Mouse (Mus musculus): ENCODE measurements around the gene Bcl3.
"Not testable (repeated sequence)": the region's sequence is repeated elsewhere in the genome, so short reads cannot be mapped to it uniquely, and the experiment has no call there.

The Bcl3 gene

DNA sequence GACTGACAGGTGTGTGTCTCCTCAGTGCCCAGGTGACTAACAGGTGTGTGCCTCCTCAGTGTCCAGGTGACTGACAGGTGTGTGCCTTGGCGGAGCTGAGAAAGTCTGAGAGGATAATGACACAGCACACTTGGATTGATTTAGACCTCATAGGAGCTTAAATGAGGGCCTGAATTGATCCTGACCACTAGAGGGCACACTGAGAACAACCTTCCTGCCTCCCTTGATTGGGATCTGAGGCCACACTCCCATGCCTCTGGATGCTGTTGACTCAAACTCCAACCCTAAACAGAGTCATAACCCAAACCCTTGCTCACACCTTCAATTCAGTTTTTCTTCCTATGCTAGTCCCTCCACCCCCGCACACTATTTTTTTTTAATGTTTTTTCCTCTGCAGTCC lies 21.8 kb downstream of the Bcl3 start:
- no peak for DNase-seq

DNA sequence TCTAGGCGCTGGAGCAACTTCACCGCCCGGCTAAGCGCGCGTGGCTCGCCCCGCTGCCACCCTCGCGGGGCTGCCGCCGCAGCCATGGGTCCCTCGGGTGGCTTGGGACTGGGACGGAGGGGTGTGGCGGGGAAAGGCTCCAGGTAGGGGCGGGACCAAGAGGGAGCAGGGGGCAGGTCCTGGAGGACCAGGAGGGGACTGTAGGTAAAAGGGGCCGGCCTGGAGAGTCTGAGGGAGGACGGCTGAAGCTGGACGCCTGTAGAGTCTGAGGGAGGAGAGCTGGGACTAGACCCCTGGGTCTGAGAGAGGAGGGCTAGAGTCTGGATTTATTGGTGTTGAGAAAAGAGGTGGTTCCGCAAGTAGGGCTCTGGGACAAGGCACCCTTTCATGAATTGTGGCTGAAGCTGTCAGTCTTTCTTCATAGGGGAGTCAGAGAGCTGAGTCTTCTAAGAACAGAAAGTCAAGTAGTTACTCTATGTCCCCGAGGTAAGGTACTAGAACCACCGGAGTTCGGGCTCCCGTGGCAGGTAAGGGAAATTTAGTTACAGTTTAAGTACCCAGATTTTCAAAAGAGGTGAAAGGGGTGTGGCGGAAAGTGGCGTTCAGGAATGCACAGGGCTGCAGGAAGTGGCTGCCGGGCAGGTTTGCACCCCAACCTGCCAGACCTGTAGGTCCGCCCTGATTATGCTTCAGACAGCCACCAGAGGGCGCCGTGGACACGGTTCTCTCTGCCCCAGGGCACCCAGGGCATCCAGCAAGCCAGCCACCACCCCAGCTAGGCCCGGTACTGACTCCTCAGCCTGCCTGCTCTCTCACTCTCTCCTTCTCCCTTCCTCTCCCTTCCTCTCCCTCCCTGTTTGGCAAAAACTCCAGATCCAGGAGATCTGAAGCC lies 25.6 kb downstream of the Bcl3 start, which contains the start of gene Cblc:
Gene Cblc (minus strand): TSS at position 113 of the 892 bp plus-strand sequence.
- DNase-seq: no peak

DNA sequence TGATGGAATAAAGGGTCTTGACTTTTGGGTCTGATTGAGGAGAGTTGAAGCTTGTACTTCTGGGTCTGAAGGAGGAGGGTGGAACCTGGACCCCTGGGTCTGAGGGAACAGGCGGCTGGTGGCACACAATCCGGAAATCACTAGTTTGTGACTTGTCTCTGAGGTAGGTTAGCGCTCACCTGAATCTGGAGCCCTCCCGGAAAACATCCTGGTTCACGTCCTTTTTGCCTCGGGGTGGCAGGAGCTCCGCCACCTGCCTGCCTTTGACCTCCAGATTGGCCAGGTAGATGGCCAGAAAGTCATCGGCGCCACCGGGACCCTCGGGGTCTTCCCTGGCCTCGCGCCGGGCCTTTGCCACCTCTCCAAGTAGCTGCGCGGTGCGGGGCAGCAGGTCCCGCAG lies 26.3 kb downstream of the Bcl3 start:
- no peak for DNase-seq

DNA sequence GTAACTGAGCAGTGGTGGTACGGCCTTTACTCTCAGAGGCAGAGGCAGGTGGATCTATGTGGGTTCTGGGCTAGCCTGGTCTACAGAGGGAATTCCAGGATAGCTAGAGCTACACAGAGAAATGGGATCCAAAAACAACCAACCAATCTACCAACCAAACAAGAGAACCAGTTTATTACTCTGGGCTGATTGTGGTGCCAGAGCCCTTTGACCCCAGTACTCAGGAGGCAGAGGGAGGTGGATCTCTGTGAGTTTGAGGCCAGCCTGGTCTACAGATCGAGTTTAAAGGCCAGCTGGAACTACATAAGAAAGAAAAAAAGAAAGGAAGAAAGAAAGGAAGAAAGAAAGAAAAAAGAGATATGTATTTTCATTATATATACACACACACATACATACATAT lies 27.3 kb downstream of the Bcl3 start:
- DNase-seq: no peak

DNA sequence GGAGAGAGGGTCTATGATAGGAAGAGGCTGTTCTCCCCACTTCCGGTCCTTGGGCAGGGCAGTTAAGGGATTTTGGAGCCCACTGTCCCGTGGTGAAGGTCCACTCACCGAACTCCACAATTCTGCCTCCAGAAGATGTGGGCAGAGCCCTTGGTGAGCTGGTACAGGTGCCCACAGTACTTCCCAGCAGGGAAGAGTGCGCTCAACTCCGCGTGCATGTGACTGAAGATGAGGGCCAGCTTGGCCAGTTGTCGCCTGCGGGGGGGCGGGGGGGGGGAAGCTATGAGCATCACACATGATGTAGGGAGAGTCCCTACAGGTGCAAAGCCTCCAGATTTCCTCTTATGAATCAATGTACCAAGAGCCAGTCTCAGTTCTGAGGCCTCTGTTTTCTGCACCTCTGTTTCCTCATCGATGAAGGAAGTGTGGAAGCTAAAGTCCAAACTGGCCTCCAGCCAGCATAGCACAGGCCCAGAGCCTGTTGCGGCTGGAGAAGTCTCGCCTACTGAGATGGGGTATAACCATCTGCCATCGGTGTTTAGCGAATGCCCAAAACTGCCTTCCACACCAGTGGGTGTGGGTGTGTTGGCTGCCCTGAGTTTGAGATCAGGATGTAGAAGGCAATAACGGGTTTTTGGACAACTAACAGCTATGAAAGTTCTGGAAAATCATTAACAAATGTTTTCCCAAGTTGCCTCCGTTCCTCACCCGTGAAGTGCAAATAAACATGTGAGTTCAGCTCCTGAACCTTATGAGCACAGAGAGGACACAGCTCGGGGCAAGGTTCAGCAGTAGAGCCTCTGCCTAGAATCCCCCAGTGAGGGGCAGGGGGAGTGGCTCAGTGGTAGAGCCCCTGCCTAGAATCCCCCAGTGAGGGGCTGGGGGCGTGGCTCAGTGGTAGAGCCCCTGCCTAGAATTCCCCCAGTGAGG lies 29.6 kb downstream of the Bcl3 start:
- DNase-seq: no peak

DNA sequence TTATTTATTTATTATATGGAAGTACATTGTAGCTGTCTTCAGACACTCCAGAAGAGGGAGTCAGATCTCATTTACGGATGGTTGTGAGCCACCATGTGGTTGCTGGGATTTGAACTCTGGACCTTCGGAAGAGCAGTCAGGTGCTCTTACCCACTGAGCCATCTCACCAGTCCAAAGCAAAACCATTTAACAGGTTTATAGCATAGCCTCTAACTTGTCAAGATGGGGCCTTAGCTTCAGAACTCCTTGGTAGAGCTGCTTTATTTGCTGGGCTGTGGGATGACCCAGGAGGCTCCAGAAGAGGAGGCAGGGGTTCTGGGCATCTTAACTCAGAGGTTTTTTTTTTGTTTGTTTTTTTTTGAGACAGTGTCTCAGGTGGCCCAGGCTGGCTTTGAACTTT lies 31.1 kb downstream of the Bcl3 start:
- not testable (repeated sequence) for DNase-seq

DNA sequence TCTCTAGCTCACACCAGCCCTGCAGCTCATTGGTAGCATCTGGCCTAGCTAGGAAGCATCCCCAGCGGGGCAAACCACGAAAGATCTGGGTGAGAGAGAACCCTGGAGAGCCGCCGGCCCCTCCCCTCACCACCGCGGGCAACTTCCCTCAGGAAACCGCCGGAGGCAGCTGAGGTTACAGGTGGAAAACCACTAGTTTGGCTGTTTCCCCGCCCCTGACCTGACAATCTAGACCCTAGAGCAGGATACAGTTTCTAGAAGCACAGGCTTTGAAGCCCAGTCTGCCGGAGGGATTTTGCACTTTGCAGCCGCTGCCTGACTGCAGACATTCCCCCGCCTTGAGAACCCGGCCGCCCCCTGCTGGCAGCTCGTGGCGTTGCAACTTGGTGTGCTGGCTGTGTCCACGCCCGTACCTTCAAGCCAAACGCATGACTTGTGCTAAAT lies 32.6 kb downstream of the Bcl3 start:
- DNase-seq: peak; percentile 47

DNA sequence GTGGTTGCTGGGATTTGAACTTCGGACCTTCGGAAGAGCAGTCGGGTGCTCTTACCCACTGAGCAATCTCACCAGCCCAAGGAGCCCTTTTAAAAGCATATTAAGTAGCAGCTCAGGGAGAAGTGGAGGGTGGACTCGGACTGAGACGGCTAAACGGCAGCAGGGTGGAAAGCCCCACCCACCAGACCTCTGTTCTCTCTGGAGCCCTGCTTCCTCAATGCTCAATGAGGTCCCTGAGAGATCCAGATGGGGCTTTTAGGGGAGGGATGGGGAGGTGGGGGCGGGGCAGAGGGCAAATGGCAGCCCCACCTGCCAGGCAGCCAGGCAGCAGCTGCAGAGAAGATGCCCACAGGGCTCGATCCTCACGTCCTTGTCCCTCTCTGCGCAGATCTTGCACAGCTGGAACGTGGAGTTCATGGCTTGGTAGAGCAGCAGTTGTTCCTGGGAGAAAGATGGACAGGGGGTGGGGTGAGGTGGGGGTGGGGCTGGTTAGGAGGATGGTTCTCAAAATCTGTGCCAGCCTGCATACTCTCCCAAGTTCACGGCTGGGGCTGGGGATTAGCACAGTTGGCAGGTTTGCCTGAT lies 36.6 kb downstream of the Bcl3 start:
- DNase-seq: no peak

DNA sequence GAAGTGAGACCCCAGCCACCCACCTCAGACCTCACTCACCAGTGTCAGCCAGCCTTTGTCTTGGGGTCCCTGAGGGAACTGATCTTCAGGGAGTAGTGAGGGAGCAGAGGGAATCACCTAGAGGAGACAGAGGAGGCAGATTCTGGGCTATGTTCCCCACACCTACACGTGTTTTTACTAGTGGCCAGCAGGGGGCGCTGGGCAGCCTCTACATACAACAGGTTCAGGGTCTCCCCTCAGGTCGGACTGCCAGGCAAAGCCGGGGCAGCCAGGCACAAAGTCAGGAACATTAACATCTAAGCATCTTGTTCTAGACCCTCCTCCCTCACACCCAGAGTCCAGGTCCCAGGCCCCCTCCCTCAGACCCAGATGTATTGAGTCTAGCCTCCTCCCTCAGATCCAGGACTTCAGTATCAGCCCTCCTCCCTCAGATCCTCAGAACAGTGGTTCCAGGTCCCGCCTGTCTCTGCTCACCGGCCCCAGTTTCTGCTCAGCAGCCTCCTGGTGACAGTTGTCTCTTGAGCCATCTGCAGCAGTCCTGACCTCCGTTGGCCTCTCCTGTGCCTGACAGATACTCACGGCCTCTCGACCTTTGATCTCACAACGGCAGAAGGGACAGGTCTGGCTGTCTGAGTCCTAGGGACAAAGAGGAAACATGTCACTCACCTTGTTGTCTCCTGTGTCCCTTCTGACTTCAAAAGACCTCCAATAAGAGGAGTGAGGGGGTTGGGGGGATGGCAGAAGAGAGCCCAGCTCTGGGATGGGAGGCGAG lies 37.6 kb downstream of the Bcl3 start:
- no peak for DNase-seq

DNA sequence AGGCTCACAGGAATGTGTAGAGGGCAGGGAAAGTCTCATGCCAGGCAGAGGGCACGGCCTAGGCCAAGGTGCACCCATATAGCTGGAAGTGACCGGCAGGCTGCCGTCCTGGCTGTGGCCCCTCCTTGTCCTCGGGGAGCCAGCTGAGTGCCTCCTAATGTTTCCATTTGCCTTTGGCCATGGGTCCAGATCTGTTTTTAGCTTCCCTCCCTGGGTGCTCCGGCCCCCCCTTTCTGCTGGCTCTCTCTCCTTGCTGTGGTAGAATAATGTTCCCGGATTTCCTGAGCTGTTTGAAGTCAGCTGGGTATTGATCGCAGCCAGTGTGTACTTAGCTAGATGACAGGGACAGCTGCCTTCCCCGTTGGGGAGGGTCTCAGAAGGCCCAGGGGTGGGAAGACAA lies 38.9 kb downstream of the Bcl3 start:
- no peak for DNase-seq

DNA sequence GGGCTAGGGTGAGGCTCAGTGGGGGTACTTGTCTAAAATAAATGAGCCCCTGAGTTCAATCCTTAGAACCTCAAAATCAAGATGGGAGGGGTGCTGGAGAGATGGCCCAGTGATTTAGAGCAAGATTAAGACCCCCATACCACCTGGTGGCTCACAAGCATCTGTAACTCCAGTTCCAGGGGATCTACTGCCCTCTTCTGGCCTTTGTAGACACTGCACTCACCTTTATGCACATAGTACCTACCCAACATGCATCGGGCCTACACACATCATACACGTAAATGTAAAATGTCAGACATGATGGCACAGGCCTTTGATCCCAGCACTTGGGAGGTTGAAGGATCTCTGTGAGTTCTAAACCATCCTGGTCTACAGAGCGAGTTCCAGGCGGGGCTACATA lies 39.9 kb downstream of the Bcl3 start:
- no peak for DNase-seq

DNA sequence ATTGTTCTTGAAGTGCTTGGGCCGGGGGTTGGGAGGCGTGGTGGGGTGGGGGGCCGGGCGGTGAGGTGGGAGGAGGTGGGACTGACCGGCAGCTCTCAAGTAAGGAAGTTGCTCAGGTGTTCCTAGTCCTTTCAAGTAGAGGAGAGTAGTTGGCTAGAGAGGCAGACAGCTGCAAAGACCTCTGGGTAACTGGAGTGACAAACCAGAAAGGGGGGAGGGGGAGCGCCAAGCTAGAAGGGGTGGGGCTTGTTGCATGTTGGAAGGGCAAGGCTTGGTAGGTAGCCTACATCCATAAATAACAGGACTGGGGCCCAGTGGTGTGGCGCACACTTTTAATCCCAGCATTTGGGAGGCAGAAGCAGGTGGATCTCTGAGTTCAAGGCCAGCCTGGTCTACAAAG lies 40.8 kb downstream of the Bcl3 start:
- DNase-seq: no peak

DNA sequence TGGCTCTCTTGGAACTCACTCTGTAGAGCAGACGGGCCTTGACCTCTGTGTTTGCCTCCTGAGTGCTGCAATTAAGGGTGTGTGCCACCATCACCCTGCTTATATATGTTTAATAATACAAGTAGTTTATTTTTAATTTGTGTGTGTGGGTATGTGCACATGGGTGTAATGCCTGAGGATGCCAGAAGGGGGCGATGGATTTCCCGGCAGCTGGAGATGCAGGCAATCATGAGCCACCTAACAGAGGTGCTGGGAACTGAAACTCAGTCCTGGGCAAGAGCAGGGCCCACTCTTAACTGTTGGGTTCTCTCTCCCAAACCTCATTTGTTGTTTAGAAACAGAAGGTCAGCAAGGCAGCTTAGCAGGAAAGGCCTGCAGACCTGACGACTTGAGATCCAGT lies 42.7 kb downstream of the Bcl3 start:
- DNase-seq: no peak

DNA sequence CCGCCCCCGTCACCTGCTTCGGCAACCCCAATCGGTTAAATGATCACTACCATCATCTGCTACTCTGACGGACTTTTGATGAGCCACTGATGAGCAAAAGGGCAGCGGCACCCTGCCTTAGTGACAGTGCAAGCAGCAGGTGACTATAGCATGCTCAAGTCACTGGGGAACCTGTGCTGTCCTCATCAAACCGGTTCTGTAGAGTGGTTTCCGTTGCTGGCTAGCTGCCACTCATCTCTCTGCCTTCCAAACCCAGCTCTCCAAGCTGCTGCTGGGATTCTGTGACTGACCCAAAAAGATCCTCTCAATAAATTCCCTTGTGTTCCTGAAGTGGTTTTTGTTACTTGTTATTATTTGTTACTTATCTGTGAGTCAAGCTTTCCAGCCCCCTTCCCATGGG lies 43.9 kb downstream of the Bcl3 start:
- no peak for DNase-seq

DNA sequence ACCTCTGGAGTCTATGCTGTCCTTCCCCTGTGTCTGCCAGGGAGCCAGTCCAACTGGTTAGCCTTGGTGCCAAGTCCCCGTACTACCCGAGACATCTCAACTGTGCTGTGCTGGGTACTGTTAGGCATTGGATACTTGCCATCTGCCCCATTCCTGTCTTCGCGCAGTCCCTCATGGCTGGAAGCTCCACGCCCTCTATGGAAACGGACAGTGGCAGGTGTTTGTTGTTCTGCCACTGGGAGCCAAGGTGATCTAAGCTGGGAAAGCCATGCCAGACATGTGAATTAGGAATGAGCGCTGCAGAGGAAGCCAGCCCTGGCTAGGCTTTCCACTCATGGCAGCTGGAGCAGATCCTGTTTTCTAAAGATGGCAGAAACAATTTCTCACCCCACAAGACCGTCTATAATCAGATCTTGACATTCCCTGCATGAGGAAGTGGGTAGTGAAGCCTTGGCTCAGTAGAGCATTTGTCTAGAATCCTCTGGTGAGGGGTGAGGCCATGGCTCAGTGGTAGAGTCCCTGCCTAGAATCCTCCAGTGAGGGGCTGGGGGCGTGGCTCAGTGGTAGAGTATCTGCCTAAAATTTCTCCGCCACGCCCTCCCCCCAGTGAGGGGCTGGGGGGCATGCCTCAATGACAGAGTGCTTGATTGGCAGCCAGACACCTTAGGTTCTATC lies 45.4 kb downstream of the Bcl3 start:
- DNase-seq: no peak

DNA sequence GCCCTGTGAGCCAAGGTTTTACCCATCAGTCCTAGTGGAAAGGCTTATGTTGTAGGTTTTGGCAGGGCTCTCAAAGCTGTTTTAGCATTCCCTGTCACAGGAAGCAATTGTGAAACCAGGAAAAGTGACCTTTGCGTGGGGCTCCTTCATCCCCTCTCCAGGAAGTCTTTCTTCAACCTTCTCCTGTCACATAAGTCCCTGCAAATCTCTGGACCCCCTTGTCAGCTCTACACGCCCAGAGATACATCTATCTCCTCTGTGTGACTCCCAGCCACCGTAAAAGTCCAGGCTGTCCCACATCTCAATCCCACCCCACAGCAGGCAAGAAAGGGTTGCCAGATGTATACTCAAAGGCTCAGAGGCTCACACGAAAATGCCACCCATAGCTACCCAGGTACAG lies 50.9 kb downstream of the Bcl3 start:
- no peak for DNase-seq

DNA sequence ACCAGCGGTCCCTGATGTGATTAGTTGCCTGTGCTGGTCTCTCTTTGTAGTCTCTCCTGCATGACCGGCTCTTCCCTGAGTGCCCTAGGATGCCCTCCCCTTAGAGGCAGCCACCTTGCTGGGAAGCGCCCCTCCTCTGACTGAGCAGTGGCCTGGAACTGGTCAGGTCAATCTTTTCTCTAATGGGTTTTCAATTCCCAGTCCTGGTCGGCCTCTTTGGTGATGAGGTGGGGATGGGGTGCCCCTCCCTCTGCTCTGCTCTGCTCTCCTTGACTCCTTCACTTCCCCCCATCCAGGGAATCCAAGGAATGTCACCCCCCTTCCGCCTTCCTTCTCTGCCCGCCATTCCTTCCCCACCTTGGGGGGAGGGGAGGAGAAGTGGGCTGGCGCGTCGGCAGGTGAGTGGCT lies 51.6 kb downstream of the Bcl3 start, which contains the start of gene Bcam:
Gene Bcam (minus strand): TSS at position 33 of the 408 bp plus-strand sequence.
- DNase-seq: no peak

DNA sequence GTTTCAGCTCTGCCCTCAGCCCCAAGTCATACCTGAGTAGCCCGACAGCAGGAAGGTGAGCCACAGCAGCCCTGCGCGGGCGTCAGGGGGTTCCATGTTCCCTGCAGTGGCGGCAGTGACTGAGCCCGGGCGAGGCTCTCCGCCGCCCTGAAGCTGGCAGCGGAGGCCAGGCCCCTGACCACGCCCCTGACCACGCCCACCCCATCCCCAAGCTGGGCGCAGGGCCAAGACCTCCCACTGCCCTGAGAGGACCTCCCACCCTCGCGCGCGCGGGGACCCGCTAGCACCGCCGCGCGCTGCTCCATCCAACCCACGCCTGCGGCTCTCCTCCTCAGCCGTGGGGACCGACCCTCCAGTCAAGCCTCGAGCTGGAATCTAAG lies 52.2 kb downstream of the Bcl3 start:
- DNase-seq: no peak

DNA sequence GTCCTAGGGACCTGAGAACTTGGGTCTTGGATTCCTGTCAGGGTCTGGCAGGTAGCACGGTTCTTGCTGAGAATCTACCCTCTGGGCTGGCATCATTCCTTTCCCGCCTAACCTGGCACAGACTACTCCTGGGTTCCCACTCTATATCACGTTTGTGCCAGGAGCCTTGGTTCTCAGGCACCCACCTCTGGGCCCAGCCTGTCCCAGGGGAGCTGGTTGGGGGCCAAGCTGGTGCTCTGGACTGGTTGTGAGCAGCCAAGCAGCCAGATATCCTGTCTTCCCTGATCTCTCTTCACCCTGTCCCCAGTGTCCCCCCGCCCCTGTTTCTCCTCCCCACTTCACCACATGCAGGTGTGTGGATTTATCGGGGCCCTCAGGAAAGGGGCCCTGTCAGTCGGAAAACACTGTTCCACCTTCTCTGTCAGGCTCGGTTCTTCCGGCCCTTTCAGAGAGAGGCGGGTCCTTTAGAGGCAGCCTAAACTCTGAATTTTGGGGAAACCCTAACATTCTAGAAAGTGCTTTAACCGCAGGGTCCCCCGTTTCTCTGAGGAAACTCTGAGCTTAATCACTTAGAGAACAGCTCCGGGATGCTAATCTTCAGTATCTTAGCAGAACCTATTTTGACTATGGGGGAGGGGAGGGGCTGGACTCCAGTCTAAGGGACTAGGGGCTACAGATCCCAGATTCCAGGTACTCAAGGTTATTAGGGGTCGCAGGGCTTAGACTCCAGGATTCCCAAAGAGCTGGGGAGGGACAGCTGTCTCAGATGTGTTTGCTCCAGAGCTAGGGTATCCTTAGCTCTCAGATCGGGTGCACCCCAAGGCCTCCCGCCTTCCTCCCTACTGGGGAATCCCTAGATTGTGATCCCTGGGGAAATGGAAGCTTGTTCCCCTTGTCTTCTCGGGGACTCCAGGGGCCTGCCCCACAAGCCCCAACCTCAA lies 52.9 kb downstream of the Bcl3 start:
- no peak for DNase-seq

DNA sequence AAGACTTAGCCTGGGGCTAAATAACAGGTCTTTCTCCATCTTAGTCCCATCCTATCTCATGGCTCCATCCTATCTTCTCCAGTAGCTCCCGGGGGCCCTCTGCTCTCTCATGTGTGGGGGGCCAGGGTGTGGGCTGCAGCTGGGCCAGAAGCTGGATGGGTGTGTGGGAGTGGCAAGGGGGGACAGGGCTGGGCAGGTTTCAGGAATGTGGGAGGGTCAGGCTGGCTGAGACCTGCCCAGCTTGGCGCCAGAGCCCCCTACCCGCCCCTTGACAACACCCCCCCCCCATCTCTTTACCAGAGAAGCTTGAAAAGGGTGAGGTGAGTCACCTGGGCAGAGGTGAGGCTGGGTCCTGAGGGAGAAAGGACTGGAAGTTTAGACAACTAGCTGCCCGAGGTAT lies 53.6 kb downstream of the Bcl3 start:
- DNase-seq: no peak

DNA sequence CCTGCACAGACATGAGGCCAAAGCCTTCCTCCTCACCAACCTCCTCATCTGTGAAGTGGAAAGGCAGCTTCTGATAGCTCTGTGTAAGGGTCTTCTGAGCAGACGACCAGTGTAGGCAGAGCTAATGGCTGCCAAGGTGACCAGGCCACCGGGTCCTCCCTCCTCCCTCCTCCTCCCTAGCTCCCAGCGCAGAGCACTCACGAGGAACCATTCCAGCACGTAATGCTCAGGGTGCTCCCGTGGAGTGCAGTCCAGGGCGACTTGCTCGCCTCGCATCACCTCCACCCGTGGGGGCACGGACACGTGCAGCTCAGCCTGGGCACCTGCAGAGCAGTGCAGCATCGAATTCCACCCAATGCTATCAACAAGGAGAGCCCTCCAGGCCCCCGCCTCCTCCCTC lies 54.3 kb downstream of the Bcl3 start:
- no peak for DNase-seq
